Mouse (Mus musculus) hindbrain, postnatal 0 days (tissue): ENCODE measurements at regions not wholly inside any gene's neighbourhood (a gene's known extent, or its start where the extent isn't known, plus 50 kb on each side); places are given as distances from the start of the nearest gene placed in this dataset.

Experiments used
- ATAC-seq: fragments of 200-750 bp; cut with Nextera tagmentation; 2 replicates; pipeline ENCODE4 v1.8.0; 2017; ENCODE audit warnings: mild to moderate bottlenecking, moderate TSS enrichment, moderate library complexity
- DNase-seq: peaks from one replicate; pipeline ENCODE4 v3.0.0-alpha.2; 2015; ENCODE audit warnings: low spot score
- H3K27ac ChIP-seq: fragments of 300-500 bp; sonication (generic); 2 replicates; pipeline ENCODE4 v1.5.1; 2014; ENCODE audit warnings: mild to moderate bottlenecking
- H3K27me3 ChIP-seq: fragments of 300-500 bp; sonication (generic); 2 replicates; pipeline ENCODE4 v1.6.1; 2014; ENCODE audit warnings: low read length, mixed read lengths; ENCODE audit not compliant: insufficient read depth
- H3K36me3 ChIP-seq: fragments of 300-500 bp; sonication (generic); 2 replicates; pipeline ENCODE4 v1.6.1; 2014; ENCODE audit warnings: low read length, mixed read lengths; ENCODE audit not compliant: insufficient read depth
- H3K4me1 ChIP-seq: fragments of 300-500 bp; sonication (generic); 2 replicates; pipeline ENCODE4 v1.6.1; 2014; ENCODE audit warnings: antibody characterized with exemption, low read length, mixed read lengths; ENCODE audit not compliant: insufficient read depth
- H3K4me2 ChIP-seq: fragments of 300-500 bp; sonication (generic); 2 replicates; pipeline ENCODE4 v1.6.1; 2014; ENCODE audit warnings: low read depth, mild to moderate bottlenecking, low read length, moderate library complexity, mixed read lengths
- H3K4me3 ChIP-seq: fragments of 300-500 bp; sonication (generic); 2 replicates; pipeline ENCODE4 v1.5.1; 2014; ENCODE audit warnings: low read length
- H3K9ac ChIP-seq: fragments of 300-500 bp; sonication (generic); replicated peaks from 2 replicates; pipeline ENCODE4 v1.6.1; 2014; ENCODE audit warnings: mild to moderate bottlenecking, low read length, moderate library complexity, mixed read lengths
- H3K9me3 ChIP-seq: fragments of 300-500 bp; sonication (generic); 2 replicates; pipeline ENCODE4 v1.6.1; 2016; ENCODE audit warnings: low read length, mixed read lengths
- CTCF ChIP-seq: IDR thresholded peaks from 2 replicates; pipeline ENCODE4 v1.5.1; 2016; ENCODE audit warnings: antibody characterized with exemption, control low read depth, low read depth
- WGBS: fragments of 180-500 bp; shearing (Covaris S2); extraction: QIAGEN DNeasy Blood & Tissue Kit; methylation state at CpG from one replicate; pipeline ENCODE4 v1.1.7; 2014; 5-methylcytosine and 5-hydroxymethylcytosine counted together

DNA sequence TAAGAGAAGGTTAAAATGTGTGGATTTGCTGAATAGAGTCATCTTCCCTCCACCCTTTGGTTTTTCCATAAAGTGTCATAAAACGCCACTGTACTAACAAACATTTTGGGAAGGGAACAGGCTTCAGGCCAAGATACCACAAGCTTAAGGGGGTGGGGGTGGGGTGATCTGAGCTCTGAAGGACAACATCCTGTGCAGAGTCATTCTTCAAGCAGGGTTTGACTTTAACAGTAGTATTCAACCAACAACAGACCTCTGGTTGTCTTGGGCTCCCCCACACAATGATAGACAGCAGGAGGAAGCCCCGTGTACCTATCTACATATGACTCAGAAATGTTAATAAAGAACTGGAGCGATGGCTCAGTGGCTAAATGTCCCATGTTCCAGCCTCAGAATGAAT is 118.9 kb upstream of the Maf start:
- ATAC-seq, result no peak
- no peaks in the 10 kb centered on the region for H3K9me3 ChIP-seq
- 78% methylated on average over 3 of the region's 3 CpGs for WGBS

GRCm38 (mm10) chr8:115825899-115826502 is 118.4 kb upstream of the Maf start:
- WGBS, result 80% methylated on average over 5 of the region's 5 CpGs
- H3K9ac ChIP-seq, result no peak overlapping the region

More for the DNA sequence above, 118.9 kb upstream of the Maf start:
- no peaks in the 10 kb centered on the region for H3K4me1 ChIP-seq
- no peak overlapping the region for H3K9ac ChIP-seq
- no peak for DNase-seq
- H3K27ac ChIP-seq, result no peak overlapping the region
- no peak overlapping the region for H3K4me2 ChIP-seq
- no peak for TF ChIP-seq CTCF
- H3K27me3 ChIP-seq, result no peaks in the 10 kb centered on the region
- no peaks in the 10 kb centered on the region for H3K36me3 ChIP-seq
- no peak overlapping the region for H3K4me3 ChIP-seq

DNA sequence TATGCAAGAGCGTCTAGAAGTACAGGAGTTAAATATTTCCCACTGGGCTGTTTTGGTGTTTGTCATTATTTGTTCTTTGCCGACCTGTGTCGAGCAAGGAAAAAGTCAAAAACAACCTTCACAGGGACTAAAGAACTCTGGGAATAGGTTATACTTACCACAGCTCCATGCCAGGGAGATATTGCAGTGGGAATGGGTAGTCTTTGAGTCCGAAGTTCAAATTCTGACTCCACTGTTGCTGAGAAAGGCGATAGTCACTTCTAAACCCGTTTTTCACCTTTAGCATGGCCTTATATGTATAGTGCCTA is 116.8 kb upstream of the Maf start:
- DNase-seq (no peak), ATAC-seq (no peak)
- Histone ChIP-seq H3K4me1 (no peaks in the 10 kb centered on the region), H3K9me3 (no peaks in the 10 kb centered on the region), H3K27me3 (no peaks in the 10 kb centered on the region), H3K4me2 (no peak overlapping the region), H3K27ac (no peak overlapping the region), H3K36me3 (no peaks in the 10 kb centered on the region), H3K9ac (no peak overlapping the region), H3K4me3 (no peak overlapping the region)
- 89% methylated on average over 6 of the region's 6 CpGs for WGBS
- TF ChIP-seq CTCF, result no peak

More at GRCm38 (mm10) chr8:115825899-115826502, 118.4 kb upstream of the Maf start:
- no peaks in the 10 kb centered on the region for H3K36me3 ChIP-seq
- H3K27ac ChIP-seq, result no peak overlapping the region
- no peak overlapping the region for H3K4me2 ChIP-seq
- ATAC-seq, result no peak
- TF ChIP-seq CTCF, result no peak
- no peaks in the 10 kb centered on the region for H3K27me3 ChIP-seq
- H3K9me3 ChIP-seq, result no peaks in the 10 kb centered on the region
- DNase-seq, result no peak
- H3K4me1 ChIP-seq, result no peaks in the 10 kb centered on the region
- no peak overlapping the region for H3K4me3 ChIP-seq

DNA sequence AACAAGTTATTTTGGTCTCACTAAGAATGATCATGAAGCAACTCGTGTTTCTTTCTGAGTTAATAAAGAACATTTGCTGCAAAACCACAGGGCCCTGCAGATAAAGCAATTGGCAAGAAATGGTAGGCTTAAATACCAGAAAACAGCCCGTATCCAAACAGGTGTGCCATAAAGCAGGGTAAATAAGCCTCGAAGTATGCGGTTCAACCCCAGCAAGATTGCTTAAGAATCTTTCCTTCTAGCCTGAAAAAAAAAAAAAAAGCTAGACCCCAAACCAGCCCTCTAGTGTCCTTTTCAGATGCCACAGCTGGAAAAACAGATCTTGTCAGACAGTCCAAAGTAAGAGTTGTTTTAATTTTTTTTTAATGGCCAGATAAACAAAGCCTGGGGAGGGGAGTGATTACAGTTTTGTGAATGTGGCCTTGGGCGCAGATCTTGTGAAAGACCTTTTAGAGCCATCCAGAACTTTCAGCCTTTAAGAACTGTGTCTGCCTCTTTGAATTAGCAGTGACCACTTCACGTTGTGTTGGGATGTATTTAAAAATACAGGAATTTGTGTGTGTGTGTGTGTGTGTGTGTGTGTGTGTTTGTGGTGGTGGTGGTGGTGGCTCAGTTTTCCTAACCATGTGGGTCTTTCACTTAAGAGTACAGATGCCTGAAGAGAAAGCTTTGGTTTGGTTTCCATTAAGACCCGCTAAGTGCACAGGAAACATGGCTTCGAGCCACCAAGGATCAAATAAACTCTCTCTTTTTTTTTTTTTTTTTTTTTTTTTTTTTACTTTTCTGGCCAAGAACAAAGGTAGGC is 116.3 kb upstream of the Maf start:
- Histone ChIP-seq H3K4me3 (no peak overlapping the region), H3K4me2 (no peak overlapping the region), H3K27ac (no peak overlapping the region), H3K9me3 (no peaks in the 10 kb centered on the region), H3K9ac (no peak overlapping the region), H3K4me1 (no peaks in the 10 kb centered on the region), H3K27me3 (no peaks in the 10 kb centered on the region), H3K36me3 (no peaks in the 10 kb centered on the region)
- 80% methylated on average over 8 of the region's 8 CpGs for WGBS
- no peak for DNase-seq
- no peak for TF ChIP-seq CTCF
- ATAC-seq, result no peak

DNA sequence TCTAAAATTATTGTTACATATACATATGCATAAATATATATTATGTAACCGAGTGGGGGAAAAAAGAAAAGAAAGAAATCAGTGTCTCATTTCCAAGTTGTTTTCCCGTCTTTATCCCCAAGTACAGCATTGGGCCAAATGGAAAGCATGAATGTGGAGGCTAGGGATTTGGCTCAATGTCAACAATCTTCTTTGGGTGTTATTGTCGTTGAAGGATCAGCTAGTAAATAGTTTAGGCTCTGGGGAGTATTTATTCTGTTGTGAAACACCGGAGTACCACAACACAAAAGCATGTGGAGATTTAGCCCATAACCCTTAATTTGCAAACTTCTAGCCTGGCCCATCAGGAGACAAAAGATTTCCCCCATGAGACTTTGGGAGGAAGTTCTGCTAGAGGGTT is 105.8 kb upstream of the Maf start:
- Histone ChIP-seq H3K9ac (no peak overlapping the region), H3K4me2 (no peak overlapping the region), H3K27me3 (no peaks in the 10 kb centered on the region), H3K36me3 (no peaks in the 10 kb centered on the region), H3K4me1 (no peaks in the 10 kb centered on the region), H3K9me3 (no peaks in the 10 kb centered on the region), H3K4me3 (no peak overlapping the region), H3K27ac (no peak overlapping the region)
- TF ChIP-seq CTCF, result no peak
- 52% methylated on average over 4 of the region's 4 CpGs for WGBS
- ATAC-seq (no peak), DNase-seq (no peak)

GRCm38 (mm10) chr8:115806579-115806978 is 99.0 kb upstream of the Maf start:
- 29% methylated on average over 9 of the region's 9 CpGs for WGBS
- no peaks in the 10 kb centered on the region for H3K27me3 ChIP-seq
- no peaks in the 10 kb centered on the region for H3K9me3 ChIP-seq
- H3K27ac ChIP-seq, result no peak overlapping the region
- H3K4me2 ChIP-seq, result no peak overlapping the region
- no peaks in the 10 kb centered on the region for H3K36me3 ChIP-seq
- no peak for TF ChIP-seq CTCF
- DNase-seq, result peak; percentile 2
- no peak overlapping the region for H3K4me3 ChIP-seq
- no peak for ATAC-seq
- H3K4me1 ChIP-seq, result no peaks in the 10 kb centered on the region
- H3K9ac ChIP-seq, result no peak overlapping the region

GRCm38 (mm10) chr8:115806139-115806538 is 98.5 kb upstream of the Maf start:
- no peaks in the 10 kb centered on the region for H3K4me1 ChIP-seq
- no peak overlapping the region for H3K4me3 ChIP-seq
- no peak overlapping the region for H3K4me2 ChIP-seq
- DNase-seq (no peak), ATAC-seq (no peak)
- WGBS, result 55% methylated on average over 6 of the region's 6 CpGs
- H3K9me3 ChIP-seq, result no peaks in the 10 kb centered on the region
- no peak for TF ChIP-seq CTCF
- no peak overlapping the region for H3K9ac ChIP-seq
- no peak overlapping the region for H3K27ac ChIP-seq
- no peaks in the 10 kb centered on the region for H3K36me3 ChIP-seq
- no peaks in the 10 kb centered on the region for H3K27me3 ChIP-seq
